Mouse (Mus musculus): ENCODE results near the gene L2hgdh. TPM values are rescaled to one million over a fixed set of nuclear protein-coding genes. Genes with fewer than 3 reads are reported as not detected.

L2hgdh gene
- polyA plus RNA-seq, 1 experiment = 0.05 TPM

GRCm38 (mm10) chr12:69733923-69734322 is 9.2 kb upstream of the L2hgdh start:
- peaks cover 16% of the 10 kb centered on the region for H3K4me1 ChIP-seq (ENCODE audit: control insufficient read depth)
- H3K36me3 ChIP-seq (ENCODE audit: control insufficient read depth) = peaks cover 9% of the 10 kb centered on the region
- no peak for TF ChIP-seq GATA1 (IDR thresholded peaks at IDR 0.05; ENCODE audit: low read length)
- H3K4me3 ChIP-seq (replicated peaks) = no peak overlapping the region
- no peaks in the 10 kb centered on the region for H3K9me3 ChIP-seq (ENCODE audit: control insufficient read depth, low read length)
- no peaks in the 10 kb centered on the region for H3K27me3 ChIP-seq (ENCODE audit: control insufficient read depth)

DNA sequence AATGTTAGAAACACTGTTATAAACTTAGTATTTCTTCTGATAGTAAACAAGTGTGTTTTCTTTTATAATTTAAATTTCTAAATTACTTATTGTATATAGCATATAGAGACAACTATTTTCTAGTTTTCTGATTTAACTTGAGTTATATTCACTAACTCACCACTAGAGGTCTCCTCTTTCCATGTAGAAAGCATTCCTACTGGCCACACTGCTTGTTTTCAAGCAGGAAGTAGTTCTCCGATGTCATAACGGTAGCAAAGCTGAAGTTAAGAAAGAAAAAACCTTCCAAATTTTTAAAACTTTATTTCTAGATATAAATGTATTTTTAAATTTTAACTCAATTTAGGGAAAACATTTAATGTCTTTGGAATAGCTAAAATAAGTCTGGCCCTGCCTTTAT is 8.8 kb upstream of the L2hgdh start:
- Histone ChIP-seq H3K4me3 (replicated peaks) (no peak overlapping the region), H3K27me3 (ENCODE audit: control insufficient read depth) (no peaks in the 10 kb centered on the region), H3K9me3 (ENCODE audit: control insufficient read depth, low read length) (no peaks in the 10 kb centered on the region), H3K36me3 (ENCODE audit: control insufficient read depth) (peaks cover 12% of the 10 kb centered on the region), H3K4me1 (ENCODE audit: control insufficient read depth) (peaks cover 16% of the 10 kb centered on the region)
- TF ChIP-seq TAL1 (IDR thresholded peaks at IDR 0.05; ENCODE audit: low read length) = no peak
- TF ChIP-seq GATA1 (IDR thresholded peaks at IDR 0.05; ENCODE audit: low read length) = no peak

DNA sequence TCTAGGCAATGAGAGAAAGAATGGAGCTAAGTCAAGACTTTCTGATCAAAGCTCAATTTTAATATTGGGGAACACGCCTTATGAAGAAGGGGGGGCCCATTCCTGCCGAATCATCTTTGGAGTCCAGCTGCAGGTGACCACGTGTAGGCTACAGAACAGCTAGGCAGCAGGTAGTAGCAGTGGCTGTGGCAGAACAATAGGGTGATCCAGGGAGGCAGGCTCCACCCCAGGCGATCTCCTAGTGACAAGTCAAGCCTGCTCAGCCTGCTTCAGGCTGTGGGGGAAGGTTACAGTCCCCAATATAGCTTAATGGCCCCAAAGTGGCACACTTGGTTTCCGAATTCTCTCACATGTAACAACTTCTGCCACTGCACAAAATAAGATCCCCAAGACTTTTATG is 7.5 kb upstream of the L2hgdh start:
- no peak overlapping the region for H3K4me3 ChIP-seq (replicated peaks)
- peaks cover 22% of the 10 kb centered on the region for H3K36me3 ChIP-seq (ENCODE audit: control insufficient read depth)
- no peaks in the 10 kb centered on the region for H3K9me3 ChIP-seq (ENCODE audit: control insufficient read depth, low read length)
- H3K27me3 ChIP-seq (ENCODE audit: control insufficient read depth) = no peaks in the 10 kb centered on the region
- peaks cover 18% of the 10 kb centered on the region for H3K4me1 ChIP-seq (ENCODE audit: control insufficient read depth)
- TF ChIP-seq TAL1 (IDR thresholded peaks at IDR 0.05; ENCODE audit: low read length) = no peak
- TF ChIP-seq GATA1 (IDR thresholded peaks at IDR 0.05; ENCODE audit: low read length) = no peak

DNA sequence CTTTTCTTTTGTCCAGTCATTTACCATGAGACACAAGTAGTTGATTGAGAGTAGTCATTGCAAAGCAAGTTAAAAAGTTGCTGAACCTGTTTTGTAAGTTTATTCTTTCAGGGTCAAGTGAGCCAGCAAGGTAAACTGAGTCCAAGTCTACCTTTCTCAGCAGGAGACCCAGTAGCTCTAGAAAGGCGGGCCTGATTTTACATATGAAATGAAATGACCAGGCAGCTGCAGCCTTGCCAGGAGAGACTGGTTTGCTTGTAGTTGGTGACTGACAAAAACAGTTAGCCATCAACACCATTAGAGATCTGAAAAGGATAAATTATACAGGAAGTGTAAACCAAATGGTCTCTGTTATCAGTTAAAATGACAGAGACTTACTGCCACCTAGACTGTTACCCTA is 5.6 kb upstream of the L2hgdh start:
- Histone ChIP-seq H3K4me3 (replicated peaks) (no peak overlapping the region), H3K4me1 (ENCODE audit: control insufficient read depth) (peaks cover 26% of the 10 kb centered on the region), H3K27me3 (ENCODE audit: control insufficient read depth) (no peaks in the 10 kb centered on the region), H3K9me3 (ENCODE audit: control insufficient read depth, low read length) (no peaks in the 10 kb centered on the region), H3K36me3 (ENCODE audit: control insufficient read depth) (peaks cover 31% of the 10 kb centered on the region)
- no peak for TF ChIP-seq GATA1 (IDR thresholded peaks at IDR 0.05; ENCODE audit: low read length)
- no peak for TF ChIP-seq TAL1 (IDR thresholded peaks at IDR 0.05; ENCODE audit: low read length)

DNA sequence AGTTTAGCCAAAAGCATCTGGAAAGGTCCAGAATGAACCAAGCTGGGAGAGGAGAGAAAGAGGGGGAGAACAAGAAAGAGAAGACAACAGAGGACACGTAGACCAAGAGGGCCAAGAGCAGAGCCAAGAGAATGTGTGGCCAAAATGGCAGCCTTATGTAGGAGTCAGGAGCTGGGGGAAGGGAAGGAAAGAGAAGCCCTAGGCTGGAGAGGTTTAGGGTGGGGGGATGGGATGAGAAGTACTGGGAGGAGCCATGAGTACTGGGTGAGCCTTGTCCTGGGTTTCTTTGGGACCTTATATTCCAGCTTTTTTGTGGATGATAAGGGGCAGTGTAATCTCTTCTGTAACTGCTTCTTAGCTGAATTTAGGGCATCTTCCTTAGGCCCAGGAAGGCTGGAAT is 4.6 kb upstream of the L2hgdh start:
- Histone ChIP-seq H3K4me1 (ENCODE audit: control insufficient read depth) (peaks cover 30% of the 10 kb centered on the region), H3K9me3 (ENCODE audit: control insufficient read depth, low read length) (no peaks in the 10 kb centered on the region), H3K27me3 (ENCODE audit: control insufficient read depth) (no peaks in the 10 kb centered on the region), H3K36me3 (ENCODE audit: control insufficient read depth) (peaks cover 31% of the 10 kb centered on the region), H3K4me3 (replicated peaks) (no peak overlapping the region)
- TF ChIP-seq TAL1 (IDR thresholded peaks at IDR 0.05; ENCODE audit: low read length) (no peak), GATA1 (IDR thresholded peaks at IDR 0.05; ENCODE audit: low read length) (no peak)

GRCm38 (mm10) chr12:69724018-69724710 is 509 bp downstream of the L2hgdh start:
- no peak for TF ChIP-seq TAL1 (IDR thresholded peaks at IDR 0.05; ENCODE audit: low read length)
- Histone ChIP-seq H3K27me3 (ENCODE audit: control insufficient read depth) (peaks cover 2% of the 10 kb centered on the region; the same call in 1 of the 2 replicates), H3K36me3 (ENCODE audit: control insufficient read depth) (peaks cover 44% of the 10 kb centered on the region), H3K9me3 (ENCODE audit: control insufficient read depth, low read length) (peaks cover 8% of the 10 kb centered on the region), H3K4me1 (ENCODE audit: control insufficient read depth) (peaks cover 39% of the 10 kb centered on the region), H3K4me3 (replicated peaks) (peak overlapping the region; percentile 86)

GRCm38 (mm10) chr12:69723376-69723775 is 1.3 kb downstream of the L2hgdh start:
- Histone ChIP-seq H3K4me3 (replicated peaks) (peak overlapping the region; percentile 86), H3K9me3 (ENCODE audit: control insufficient read depth, low read length) (peaks cover 16% of the 10 kb centered on the region)

GRCm38 (mm10) chr12:69722857-69723256 is 1.8 kb downstream of the L2hgdh start:
- H3K4me1 ChIP-seq (ENCODE audit: control insufficient read depth) = peaks cover 39% of the 10 kb centered on the region
- no peak overlapping the region for H3K4me3 ChIP-seq (replicated peaks)
- H3K27me3 ChIP-seq (ENCODE audit: control insufficient read depth) = peaks cover 3% of the 10 kb centered on the region; the same call in 1 of the 2 replicates
- H3K9me3 ChIP-seq (ENCODE audit: control insufficient read depth, low read length) = peaks cover 19% of the 10 kb centered on the region
- peaks cover 46% of the 10 kb centered on the region for H3K36me3 ChIP-seq (ENCODE audit: control insufficient read depth)
- TF ChIP-seq GATA1 (IDR thresholded peaks at IDR 0.05; ENCODE audit: low read length) (no peak), TAL1 (IDR thresholded peaks at IDR 0.05; ENCODE audit: low read length) (no peak)

More at GRCm38 (mm10) chr12:69723376-69723775, 1.3 kb downstream of the L2hgdh start:
- Histone ChIP-seq H3K36me3 (ENCODE audit: control insufficient read depth) (peaks cover 45% of the 10 kb centered on the region), H3K4me1 (ENCODE audit: control insufficient read depth) (peaks cover 39% of the 10 kb centered on the region), H3K27me3 (ENCODE audit: control insufficient read depth) (peaks cover 3% of the 10 kb centered on the region; the same call in 1 of the 2 replicates)
- TF ChIP-seq TAL1 (IDR thresholded peaks at IDR 0.05; ENCODE audit: low read length) (no peak), GATA1 (IDR thresholded peaks at IDR 0.05; ENCODE audit: low read length) (no peak)

DNA sequence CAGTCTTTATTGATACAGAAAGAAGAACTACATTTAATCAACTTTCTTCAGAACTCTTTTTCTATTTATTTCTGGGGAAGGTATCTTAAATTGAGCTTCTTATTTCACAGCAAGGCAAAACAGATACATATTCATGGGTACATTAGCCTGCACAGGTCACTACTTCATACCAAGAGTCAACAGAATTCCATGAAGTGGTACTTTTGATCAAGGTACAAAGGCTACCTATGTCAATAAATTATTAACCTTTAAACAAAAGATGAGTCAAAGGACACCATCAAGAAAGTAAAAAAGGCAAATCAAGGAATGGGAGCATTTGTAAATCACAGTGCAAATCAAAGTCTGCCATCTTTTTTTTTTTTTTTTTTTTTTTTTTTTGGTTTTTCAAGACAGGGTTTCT is 11.0 kb downstream of the L2hgdh start:
- TF ChIP-seq GATA1 (IDR thresholded peaks at IDR 0.05; ENCODE audit: low read length) (no peak), TAL1 (IDR thresholded peaks at IDR 0.05; ENCODE audit: low read length) (no peak; the same call in 2 of the 3 replicates)

More for the DNA sequence above, 11.0 kb downstream of the L2hgdh start:
- H3K4me3 ChIP-seq (replicated peaks) = no peak overlapping the region
- no peaks in the 10 kb centered on the region for H3K4me1 ChIP-seq (ENCODE audit: control insufficient read depth)
- H3K9me3 ChIP-seq (ENCODE audit: control insufficient read depth, low read length) = peaks cover 7% of the 10 kb centered on the region
- peaks cover 20% of the 10 kb centered on the region for H3K36me3 ChIP-seq (ENCODE audit: control insufficient read depth)
- no peaks in the 10 kb centered on the region for H3K27me3 ChIP-seq (ENCODE audit: control insufficient read depth)

All from erythroblast, embryonic 14.5 days (primary cell).